Mouse (Mus musculus): ENCODE results near the gene Sbk2. TPM values are rescaled to one million over a fixed set of nuclear protein-coding genes. Genes with fewer than 3 reads are reported as not detected.
A peak's percentile ranks its signal among the peaks of the same experiment; 100 is the strongest.

Sbk2 gene
- total RNA-seq, 2 experiments from 2014 or later: 31.0 to 46.5 TPM

DNA sequence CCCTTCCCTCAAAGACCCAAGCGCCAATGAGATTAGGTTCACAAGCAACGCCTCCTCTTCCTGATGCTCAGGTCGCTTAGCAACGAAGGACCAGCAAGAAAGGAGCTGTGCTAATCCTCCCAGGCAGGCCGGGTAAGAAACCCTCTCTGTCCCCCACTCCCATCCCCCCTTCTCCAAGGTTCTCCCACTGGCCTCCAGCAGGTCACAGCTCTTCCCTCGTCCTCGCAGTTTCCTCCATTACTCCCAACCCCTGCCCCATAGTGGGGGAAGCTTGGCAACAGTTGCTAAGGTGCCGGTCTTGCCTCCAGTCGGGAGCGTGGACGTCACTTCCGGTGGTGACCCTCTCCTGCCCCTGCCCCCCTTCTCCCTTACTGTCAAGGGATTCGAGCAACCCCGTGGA, 41.7 kb downstream of the Sbk2 start:
- DNase-seq: peak; percentile 57

DNA sequence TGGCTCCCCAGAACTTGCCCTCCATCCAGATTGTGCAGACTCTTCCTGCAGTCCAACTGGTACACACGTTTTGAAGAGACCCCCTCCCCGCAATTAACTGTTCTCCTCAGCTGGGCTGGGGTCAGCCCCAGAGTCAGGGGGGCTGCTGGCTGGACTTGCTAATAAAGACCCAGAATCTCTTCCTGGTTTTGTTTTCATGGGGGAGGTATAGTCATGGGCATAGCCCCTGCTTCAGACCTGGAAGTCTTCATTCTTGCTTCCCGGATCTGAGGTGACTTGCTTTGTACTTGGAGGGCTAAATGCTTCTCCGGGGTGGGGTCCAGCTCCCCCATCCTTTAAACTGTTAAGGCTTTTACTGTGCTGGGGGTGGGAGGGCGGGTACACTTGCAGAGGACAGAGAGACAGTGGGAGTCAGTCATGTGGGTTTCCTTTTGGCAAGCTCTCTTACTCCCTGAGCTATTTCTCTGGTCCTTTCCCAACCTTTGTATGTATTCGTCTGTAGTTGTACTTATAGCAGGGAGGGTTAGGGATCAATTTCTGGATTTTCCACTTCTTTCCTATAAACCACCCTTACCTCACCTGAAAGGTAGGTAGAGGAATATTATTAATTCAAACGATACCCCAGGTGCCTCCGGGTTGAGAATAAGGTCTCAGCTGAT, 42.3 kb downstream of the Sbk2 start, which contains the start of gene Nat14:
TSS of gene Nat14 (plus strand) at position 205 of the 659 bp plus-strand sequence.
- DNase-seq: no peak

DNA sequence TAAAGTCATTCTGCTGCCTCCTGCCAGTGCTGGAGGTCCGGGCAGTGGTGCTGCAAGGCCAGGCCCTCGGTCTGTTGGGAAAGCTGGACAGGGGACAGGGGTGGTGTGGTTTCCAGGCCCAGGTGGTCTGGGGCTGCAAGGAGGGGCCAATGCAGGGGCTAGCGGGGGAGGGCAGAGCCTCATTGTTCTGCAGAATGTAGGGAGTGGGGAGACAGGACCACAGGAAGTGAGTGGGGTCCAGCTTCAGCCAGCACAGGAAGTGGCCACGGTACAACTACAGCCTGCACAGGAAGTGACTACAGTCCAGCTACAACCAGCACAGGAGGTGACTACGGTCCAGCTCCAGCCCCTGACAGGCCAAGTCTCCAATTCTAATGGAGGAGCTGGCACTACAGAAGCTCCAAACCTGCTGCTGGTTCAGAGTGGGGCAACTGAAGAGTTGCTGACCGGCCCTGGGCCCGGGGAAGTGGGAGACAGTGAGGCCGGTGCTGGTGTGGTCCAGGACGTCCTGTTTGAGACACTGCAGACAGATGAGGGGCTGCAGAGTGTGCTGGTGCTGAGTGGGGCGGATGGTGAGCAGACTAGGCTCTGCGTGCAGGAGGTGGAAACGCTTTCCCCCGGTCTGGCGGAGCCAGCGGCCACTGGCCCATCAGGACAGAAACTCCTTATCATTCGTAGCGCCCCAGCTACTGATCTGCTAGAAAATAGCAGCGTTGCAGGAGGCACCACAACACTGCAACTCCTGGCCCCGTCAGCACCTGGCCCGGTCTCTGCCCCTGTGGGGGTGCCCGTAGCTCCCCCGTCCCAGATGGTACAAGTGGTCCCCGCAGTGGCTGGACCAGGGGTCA, 43.0 kb downstream of the Sbk2 start:
- DNase-seq: peak; percentile 20

DNA sequence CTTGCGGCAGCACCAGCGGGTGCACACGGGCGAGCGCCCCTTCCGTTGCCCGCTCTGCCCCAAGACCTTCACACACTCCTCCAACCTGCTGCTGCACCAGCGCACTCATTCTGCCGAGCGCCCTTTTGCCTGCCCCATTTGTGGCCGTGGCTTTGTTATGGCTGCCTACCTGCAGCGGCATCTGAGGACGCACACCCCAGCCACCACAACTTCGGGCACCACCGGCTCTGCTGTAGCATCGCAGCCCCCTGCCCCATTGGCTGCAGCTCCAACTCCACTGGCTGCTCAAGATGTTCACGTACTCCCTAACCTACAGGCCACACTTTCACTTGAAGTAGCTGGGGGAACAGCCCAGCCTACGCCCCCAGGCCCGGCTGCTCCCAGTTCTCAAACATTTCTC, 43.7 kb downstream of the Sbk2 start:
- no peak for DNase-seq

DNA sequence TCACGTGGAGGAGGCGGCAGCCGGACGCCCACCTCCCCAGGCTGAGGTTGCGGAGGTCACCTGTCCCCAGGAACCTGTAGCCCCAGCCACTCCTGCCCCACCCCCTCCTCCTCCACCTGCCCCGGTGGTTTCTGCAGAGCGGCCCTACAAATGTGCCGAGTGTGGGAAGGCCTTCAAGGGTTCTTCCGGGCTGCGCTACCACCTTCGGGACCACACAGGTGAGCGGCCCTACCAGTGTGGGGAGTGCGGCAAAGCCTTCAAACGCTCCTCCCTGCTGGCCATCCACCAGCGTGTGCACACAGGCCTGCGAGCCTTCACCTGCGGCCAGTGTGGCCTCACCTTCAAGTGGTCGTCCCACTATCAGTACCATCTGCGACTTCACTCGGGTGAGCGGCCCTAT, 44.2 kb downstream of the Sbk2 start:
- DNase-seq: no peak

DNA sequence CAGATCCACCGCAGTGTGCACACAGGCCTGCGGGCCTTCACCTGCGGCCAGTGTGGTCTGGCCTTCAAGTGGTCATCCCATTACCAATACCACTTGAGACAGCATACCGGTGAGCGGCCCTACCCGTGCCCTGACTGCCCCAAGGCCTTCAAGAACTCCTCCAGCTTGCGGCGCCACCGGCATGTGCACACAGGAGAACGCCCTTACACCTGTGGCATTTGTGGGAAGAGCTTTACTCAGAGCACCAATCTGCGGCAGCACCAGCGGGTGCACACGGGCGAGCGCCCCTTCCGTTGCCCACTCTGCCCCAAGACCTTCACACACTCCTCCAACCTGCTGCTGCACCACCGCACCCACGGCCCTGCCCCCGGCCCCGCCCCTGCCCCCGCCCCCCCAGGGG, 45.1 kb downstream of the Sbk2 start:
- no peak for DNase-seq

- no peak for DNase-seq
Measured at GRCm38 (mm10) chr7:4918681-4919080, 45.5 kb downstream of the Sbk2 start.

DNA sequence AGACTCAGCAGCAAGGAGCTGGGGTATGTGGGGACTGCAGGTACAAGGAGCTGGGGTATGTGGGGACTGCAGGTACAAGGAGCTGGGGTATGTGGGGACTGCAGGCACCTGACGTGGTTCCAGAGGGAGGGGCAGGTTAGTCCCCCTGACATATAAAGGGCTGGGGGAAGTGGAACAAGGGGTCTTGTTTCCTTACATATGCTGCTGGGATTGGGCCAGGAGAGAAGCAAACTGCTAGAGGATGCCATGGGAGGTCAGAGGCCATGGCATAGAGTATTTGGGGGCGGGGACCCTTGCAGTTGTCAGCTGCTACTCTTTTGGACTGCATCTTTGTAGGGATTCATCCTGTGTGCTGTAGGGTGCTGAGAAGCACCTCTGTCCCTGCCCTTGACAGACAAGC, 46.7 kb downstream of the Sbk2 start:
- DNase-seq: no peak

DNA sequence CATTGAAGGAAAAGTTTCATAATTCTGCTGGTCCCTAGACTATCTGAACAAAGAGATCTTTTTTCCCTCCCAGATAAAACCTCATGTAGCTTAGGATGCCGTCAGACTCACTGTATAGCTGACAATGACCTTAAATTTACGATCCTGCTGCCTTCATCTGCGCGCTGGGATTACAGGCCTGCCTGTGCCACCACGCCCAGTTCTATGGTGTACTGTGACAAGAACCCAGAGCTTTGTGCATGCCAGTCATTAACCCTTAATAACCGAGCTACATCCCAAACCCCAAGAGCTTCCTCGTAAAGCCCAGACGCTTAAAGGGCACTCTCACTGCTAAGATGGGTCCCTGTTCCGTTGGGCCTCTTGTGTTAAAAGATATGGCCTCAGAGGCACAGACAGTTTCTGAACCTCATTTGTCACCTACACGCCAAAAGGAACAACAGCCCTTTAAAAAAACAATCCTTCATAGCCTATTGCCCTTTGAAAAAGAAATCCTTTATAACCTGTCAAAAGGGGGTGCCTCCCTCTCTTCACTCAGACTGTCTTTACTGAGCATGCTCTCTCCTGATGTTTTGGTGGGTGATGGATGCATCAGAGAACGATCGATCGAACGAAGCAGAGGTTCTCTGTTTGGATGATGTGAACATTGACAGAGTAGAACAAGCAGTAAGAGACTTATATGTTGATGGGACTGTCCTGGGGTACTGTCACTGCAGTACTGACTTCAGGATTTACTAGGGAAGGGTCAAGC, 48.4 kb downstream of the Sbk2 start:
- DNase-seq: no peak

- peak; percentile 95 for DNase-seq
Measured at GRCm38 (mm10) chr7:4915007-4915665, 49.1 kb downstream of the Sbk2 start, which contains the start of gene Zfp628. Zfp628 (plus strand) TSS chr7:4915217.

DNA sequence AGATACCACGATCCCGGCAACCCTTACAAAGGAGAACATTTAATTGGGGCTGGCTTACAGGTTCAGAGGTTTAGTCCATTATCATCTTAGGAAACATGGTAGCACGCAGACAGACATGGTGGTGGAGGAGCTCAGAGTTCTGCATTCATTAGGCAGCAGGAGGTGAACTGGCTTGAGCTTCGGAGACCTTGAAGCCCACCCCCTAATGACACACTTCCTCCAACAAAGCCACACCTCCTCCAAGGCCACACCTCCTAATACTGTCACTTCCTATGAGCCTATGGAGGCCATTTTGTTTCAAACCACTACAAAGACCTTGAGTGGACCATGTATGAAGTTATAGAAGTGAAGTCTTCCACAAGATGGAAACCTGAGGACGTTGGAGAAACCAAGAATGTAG, 52.0 kb downstream of the Sbk2 start:
- no peak for DNase-seq

GRCm38 (mm10) chr7:4911561-4911960, 52.6 kb downstream of the Sbk2 start:
- peak; percentile 84 for DNase-seq

- no peak for DNase-seq
Measured at GRCm38 (mm10) chr7:4906466-4906950, 57.7 kb downstream of the Sbk2 start, which contains the start of gene Gm36210. Gm36210 (minus strand) TSS chr7:4906516.

GRCm38 (mm10) chr7:4902404-4902803, 61.8 kb downstream of the Sbk2 start:
- DNase-seq: no peak

DNA sequence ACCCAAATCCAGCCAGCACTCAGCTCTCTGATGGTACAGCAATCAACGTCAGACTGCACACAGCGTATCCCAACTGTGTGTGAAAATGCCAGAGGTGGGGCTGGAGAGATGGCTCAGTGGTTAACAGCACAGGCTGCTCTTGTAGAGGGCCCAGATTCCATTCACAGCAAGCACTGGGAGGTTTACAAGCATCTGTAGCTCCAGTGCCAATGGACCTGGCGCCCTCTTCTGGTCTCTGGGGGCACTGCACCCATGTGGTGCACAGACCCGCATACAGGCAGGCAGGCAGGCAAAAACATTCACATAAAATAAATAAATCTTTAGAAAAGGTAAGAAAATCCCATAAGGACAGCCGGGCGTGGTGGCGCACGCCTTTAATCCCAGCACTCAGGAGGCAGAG, 63.0 kb downstream of the Sbk2 start:
- DNase-seq: peak; percentile 41

- no peak for DNase-seq
Measured at GRCm38 (mm10) chr7:4900523-4900851, 63.7 kb downstream of the Sbk2 start.

- DNase-seq: peak; percentile 42
Measured at GRCm38 (mm10) chr7:4899649-4900522, 64.3 kb downstream of the Sbk2 start.

DNA sequence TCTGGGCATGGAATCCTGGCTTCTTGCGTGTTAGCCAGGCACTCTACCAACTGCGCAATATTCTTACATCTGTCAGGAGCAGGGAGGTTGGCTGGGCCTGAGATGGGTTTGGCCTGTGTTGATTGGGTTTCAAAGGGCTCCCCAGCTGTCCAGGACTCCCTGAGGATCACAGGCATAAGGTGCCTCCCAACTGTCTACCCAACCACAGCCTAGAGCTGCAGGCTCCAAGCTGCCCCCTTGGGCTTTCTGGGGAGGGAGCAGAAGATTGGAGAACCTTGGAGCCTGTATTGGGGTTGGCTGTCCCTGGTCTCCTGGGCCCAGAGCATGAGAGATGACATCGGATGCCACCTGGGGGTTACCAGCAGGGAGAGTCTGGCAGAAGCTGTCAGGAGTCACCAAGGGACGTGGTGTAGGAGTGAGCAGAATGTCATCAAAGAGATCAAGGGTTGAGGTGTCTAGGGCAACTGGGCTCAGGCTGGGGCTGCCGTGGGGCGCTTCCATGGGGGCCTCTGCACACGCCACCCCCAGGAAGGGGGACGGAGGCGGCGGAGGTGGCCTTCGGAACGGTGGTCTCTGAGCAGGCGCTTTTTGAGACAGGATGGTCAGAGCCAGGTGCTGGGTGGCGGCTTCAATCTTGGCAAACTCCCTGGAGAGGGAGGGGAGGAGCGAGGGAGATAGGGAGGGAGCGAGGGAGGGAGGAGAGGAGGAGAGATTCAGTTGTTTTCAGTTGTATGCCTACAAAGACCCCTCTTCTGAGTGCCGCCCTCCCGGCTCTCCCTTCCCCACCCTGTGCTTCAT, 65.2 kb downstream of the Sbk2 start:
- no peak for DNase-seq

GRCm38 (mm10) chr7:4895186-4895585, 69.0 kb downstream of the Sbk2 start:
- no peak for DNase-seq
